Mouse (Mus musculus): Measurements from ENCODE around the gene Kdf1. TPM values are rescaled to one million over a fixed set of nuclear protein-coding genes. Genes with fewer than 3 reads are reported as not detected.

Gene Kdf1
- polyA plus RNA-seq, 1 experiment = 0.06 TPM

DNA sequence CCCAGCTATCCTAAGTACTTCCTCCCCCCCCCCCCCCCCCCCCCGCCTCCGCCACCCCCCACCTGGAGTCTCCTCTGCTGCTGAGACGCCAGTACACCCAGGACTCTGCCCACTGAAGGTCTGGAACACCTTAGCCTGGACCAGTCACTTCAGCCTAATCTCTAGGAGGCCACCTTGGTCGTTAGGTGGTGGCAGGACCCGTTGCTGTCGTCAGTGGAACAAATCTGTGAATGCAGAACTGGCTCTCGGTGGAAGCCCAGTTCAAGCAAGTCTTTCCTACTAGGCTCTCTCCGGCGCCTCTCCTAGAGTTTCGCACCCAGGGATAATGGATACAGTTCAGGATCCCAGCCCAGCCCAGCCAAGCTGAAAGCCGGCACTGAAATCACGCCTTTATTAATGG lies 24.9 kb upstream of the Kdf1 start:
- peaks cover 3% of the 10 kb centered on the region for H3K36me3 ChIP-seq (ENCODE audit: control insufficient read depth, insufficient read depth)
- no peak overlapping the region for H3K4me3 ChIP-seq (ENCODE audit: insufficient read depth, poor library complexity, severe bottlenecking)
- TF ChIP-seq USF1 (IDR thresholded peaks at IDR 0.05; ENCODE audit: low read depth) = no peak
- no peak for TF ChIP-seq MYOD1 (IDR thresholded peaks at IDR 0.05; ENCODE audit: control insufficient read depth, insufficient read length, low read depth)
- no peak for TF ChIP-seq CEBPB (IDR thresholded peaks at IDR 0.05; ENCODE audit: low read depth)
- TF ChIP-seq MYOG (IDR thresholded peaks at IDR 0.05; ENCODE audit: control insufficient read depth, extremely low read depth, insufficient read length) = no peak
- no peak overlapping the region for H3ac ChIP-seq (ENCODE audit: control insufficient read depth, insufficient read length, low read depth)
- H3K27me3 ChIP-seq (ENCODE audit: control insufficient read depth, insufficient read depth, insufficient read length) = peaks cover 23% of the 10 kb centered on the region
- H3K79me3 ChIP-seq (ENCODE audit: low read depth) = no peaks in the 10 kb centered on the region
- no peaks in the 10 kb centered on the region for H3K79me2 ChIP-seq (ENCODE audit: control insufficient read depth, insufficient read depth)

DNA sequence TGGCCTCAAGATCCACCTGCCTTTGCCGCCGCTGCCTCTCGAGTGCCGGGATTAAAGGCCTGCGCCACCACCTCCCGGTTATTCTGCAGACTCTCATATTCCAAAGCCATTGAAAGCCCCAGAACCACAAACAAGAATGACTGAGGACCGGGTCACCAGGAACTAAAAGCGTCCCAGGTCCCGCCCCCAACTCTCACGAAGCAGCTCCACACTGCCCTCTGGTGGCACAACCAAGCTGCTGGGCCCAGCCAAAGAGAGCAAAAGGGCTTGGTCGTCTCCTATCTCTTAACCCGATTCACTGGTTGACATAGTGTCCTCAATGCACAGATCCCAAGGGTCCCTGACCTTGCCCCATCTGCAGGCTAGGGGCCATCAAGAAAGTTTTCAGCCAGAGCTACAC lies 24.3 kb upstream of the Kdf1 start:
- TF ChIP-seq MYOD1 (IDR thresholded peaks at IDR 0.05; ENCODE audit: control insufficient read depth, insufficient read length, low read depth) (no peak), CTCF (IDR thresholded peaks at IDR 0.05; ENCODE audit: control insufficient read depth, insufficient read depth, insufficient read length) (peak; percentile 70)
- Histone ChIP-seq H3K79me2 (ENCODE audit: control insufficient read depth, insufficient read depth) (no peaks in the 10 kb centered on the region), H3K79me3 (ENCODE audit: low read depth) (no peaks in the 10 kb centered on the region), H3ac (ENCODE audit: control insufficient read depth, insufficient read length, low read depth) (no peak overlapping the region), H3K4me3 (ENCODE audit: insufficient read depth, poor library complexity, severe bottlenecking) (no peak overlapping the region), H3K36me3 (ENCODE audit: control insufficient read depth, insufficient read depth) (no peaks in the 10 kb centered on the region), H3K27me3 (ENCODE audit: control insufficient read depth, insufficient read depth, insufficient read length) (peaks cover 29% of the 10 kb centered on the region)

DNA sequence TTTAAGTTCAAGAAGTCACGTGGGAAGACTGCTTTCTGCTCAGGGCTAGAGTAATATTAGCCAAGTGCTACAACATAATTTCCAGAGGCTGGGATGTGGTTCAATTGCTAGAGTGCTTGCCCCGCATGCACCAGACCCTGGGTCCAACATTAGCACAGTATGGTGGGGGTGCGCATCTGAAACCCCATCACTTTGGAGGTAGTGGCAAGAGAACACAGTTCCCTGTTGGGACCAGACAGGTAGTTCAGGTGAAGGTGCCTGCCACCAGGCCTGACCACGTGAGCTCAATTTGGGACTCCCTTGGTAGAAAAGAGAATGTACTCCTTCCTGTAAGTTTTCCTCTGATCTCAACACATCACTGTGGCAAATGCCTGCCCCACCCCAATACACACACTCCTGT lies 23.9 kb upstream of the Kdf1 start:
- Histone ChIP-seq H3K79me3 (ENCODE audit: low read depth) (no peaks in the 10 kb centered on the region), H3K79me2 (ENCODE audit: control insufficient read depth, insufficient read depth) (no peaks in the 10 kb centered on the region), H3K36me3 (ENCODE audit: control insufficient read depth, insufficient read depth) (no peaks in the 10 kb centered on the region), H3K27me3 (ENCODE audit: control insufficient read depth, insufficient read depth, insufficient read length) (peaks cover 33% of the 10 kb centered on the region), H3ac (ENCODE audit: control insufficient read depth, insufficient read length, low read depth) (no peak overlapping the region), H3K4me3 (ENCODE audit: insufficient read depth, poor library complexity, severe bottlenecking) (no peak overlapping the region)
- TF ChIP-seq USF1 (IDR thresholded peaks at IDR 0.05; ENCODE audit: low read depth) (no peak), FOSL1 (IDR thresholded peaks at IDR 0.05; ENCODE audit: insufficient read depth, low read length, poor library complexity, severe bottlenecking) (no peak), CTCF (IDR thresholded peaks at IDR 0.05; ENCODE audit: control insufficient read depth, insufficient read depth, insufficient read length) (no peak), CEBPB (IDR thresholded peaks at IDR 0.05; ENCODE audit: low read depth) (no peak), MYOD1 (IDR thresholded peaks at IDR 0.05; ENCODE audit: control insufficient read depth, insufficient read length, low read depth) (no peak), MAX (IDR thresholded peaks at IDR 0.05) (no peak), MYOG (IDR thresholded peaks at IDR 0.05; ENCODE audit: control insufficient read depth, extremely low read depth, insufficient read length) (no peak)

DNA sequence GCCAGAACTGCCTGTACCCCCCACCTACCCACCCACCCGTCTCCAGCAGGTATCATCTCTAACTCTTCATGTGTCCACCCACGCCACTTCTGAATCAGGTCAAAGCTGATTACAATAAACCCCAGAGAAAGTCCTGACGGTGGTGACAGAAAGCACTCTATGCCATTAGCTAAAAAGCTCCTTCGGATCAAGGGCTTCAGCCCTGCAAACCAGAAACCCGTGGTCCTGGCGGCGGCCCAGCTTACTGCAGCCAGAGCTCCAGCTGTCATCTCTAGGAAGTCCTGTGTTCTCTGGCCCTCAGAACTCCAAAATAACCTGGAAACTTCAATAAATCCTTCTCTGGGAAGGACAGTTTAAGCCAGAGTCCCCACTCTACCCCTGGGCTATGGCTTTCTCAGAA lies 23.1 kb upstream of the Kdf1 start:
- H3K4me3 ChIP-seq (ENCODE audit: insufficient read depth, poor library complexity, severe bottlenecking) = no peak overlapping the region
- H3K36me3 ChIP-seq (ENCODE audit: control insufficient read depth, insufficient read depth) = no peaks in the 10 kb centered on the region
- H3K27me3 ChIP-seq (ENCODE audit: control insufficient read depth, insufficient read depth, insufficient read length) = peaks cover 37% of the 10 kb centered on the region
- no peaks in the 10 kb centered on the region for H3K79me3 ChIP-seq (ENCODE audit: low read depth)
- TF ChIP-seq MYOG (IDR thresholded peaks at IDR 0.05; ENCODE audit: control insufficient read depth, extremely low read depth, insufficient read length) (no peak), CEBPB (IDR thresholded peaks at IDR 0.05; ENCODE audit: low read depth) (no peak), USF1 (IDR thresholded peaks at IDR 0.05; ENCODE audit: low read depth) (no peak), MAX (IDR thresholded peaks at IDR 0.05) (no peak), MYOD1 (IDR thresholded peaks at IDR 0.05; ENCODE audit: control insufficient read depth, insufficient read length, low read depth) (no peak), CTCF (IDR thresholded peaks at IDR 0.05; ENCODE audit: control insufficient read depth, insufficient read depth, insufficient read length) (no peak), FOSL1 (IDR thresholded peaks at IDR 0.05; ENCODE audit: insufficient read depth, low read length, poor library complexity, severe bottlenecking) (no peak)
- H3K79me2 ChIP-seq (ENCODE audit: control insufficient read depth, insufficient read depth) = no peaks in the 10 kb centered on the region
- H3ac ChIP-seq (ENCODE audit: control insufficient read depth, insufficient read length, low read depth) = no peak overlapping the region

DNA sequence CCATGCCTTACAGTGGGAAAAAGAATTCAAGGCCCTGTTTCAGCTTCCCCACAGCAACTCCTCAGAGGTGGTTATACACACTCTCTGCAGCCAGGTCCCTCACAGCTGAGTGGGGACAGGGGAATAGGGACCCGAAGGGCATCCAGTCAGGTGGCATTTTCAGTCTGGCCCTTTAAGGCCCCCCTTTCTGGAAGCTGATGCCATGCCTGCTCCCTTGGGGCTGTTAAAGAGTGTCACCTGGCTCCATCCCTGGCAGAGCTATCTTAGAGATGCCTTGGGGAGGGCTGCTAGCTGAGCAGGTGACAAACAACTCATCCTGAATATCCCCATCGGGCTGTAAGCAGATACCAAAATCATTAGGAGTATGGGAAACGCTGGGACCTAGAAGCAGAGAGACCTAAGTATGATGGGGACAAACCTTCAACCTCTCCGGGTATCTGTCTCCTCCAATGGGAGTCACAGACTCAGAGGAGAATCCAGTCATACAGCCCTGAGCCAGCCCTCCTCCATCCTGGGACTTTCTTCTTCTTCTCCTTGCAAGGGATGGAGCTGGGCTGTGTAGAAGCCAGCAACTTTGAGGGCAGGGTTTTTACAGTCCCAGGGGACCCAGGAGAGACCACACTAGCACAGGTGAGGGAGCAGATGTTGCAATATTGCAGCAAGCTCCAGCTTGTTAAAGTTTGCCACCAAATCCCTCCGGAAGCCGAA lies 21.9 kb upstream of the Kdf1 start:
- Histone ChIP-seq H3K79me2 (ENCODE audit: control insufficient read depth, insufficient read depth) (no peaks in the 10 kb centered on the region), H3K4me3 (ENCODE audit: insufficient read depth, poor library complexity, severe bottlenecking) (no peak overlapping the region), H3K79me3 (ENCODE audit: low read depth) (no peaks in the 10 kb centered on the region), H3K27me3 (ENCODE audit: control insufficient read depth, insufficient read depth, insufficient read length) (peaks cover 43% of the 10 kb centered on the region), H3K36me3 (ENCODE audit: control insufficient read depth, insufficient read depth) (no peaks in the 10 kb centered on the region), H3ac (ENCODE audit: control insufficient read depth, insufficient read length, low read depth) (no peak overlapping the region)
- no peak for TF ChIP-seq FOSL1 (IDR thresholded peaks at IDR 0.05; ENCODE audit: insufficient read depth, low read length, poor library complexity, severe bottlenecking)
- no peak for TF ChIP-seq MYOD1 (IDR thresholded peaks at IDR 0.05; ENCODE audit: control insufficient read depth, insufficient read length, low read depth)
- TF ChIP-seq USF1 (IDR thresholded peaks at IDR 0.05; ENCODE audit: low read depth) = no peak
- TF ChIP-seq CTCF (IDR thresholded peaks at IDR 0.05; ENCODE audit: control insufficient read depth, insufficient read depth, insufficient read length) = no peak
- TF ChIP-seq CEBPB (IDR thresholded peaks at IDR 0.05; ENCODE audit: low read depth) = no peak
- no peak for TF ChIP-seq MAX (IDR thresholded peaks at IDR 0.05)
- no peak for TF ChIP-seq MYOG (IDR thresholded peaks at IDR 0.05; ENCODE audit: control insufficient read depth, extremely low read depth, insufficient read length)

Measured in C2C12 (cell line).